Mouse (Mus musculus) stomach, embryonic 14.5 days (tissue): Measurements from ENCODE around the gene Zrsr1. TPM values are rescaled to one million over a fixed set of nuclear protein-coding genes. Genes with fewer than 3 reads are reported as not detected.

Source experiments
- ATAC-seq: fragments of 200-750 bp; cut with Nextera tagmentation; 2 replicates; pipeline ENCODE4 v1.8.0; 2017; ENCODE audit warnings: low read depth, moderate TSS enrichment; ENCODE audit not compliant: insufficient number of reproducible peaks, insufficient read depth, low FRiP score
- H3K27ac ChIP-seq: fragments of 300-500 bp; sonication (generic); 2 replicates; pipeline ENCODE4 v1.5.1; 2014; ENCODE audit warnings: mild to moderate bottlenecking, low read length, moderate library complexity, mixed read lengths
- H3K27me3 ChIP-seq: fragments of 300-500 bp; sonication (generic); 2 replicates; pipeline ENCODE4 v1.6.1; 2014; ENCODE audit warnings: low read length, control low read depth, mixed read lengths; ENCODE audit not compliant: control insufficient read depth, insufficient read depth
- H3K36me3 ChIP-seq: fragments of 300-500 bp; sonication (generic); 2 replicates; pipeline ENCODE4 v1.6.1; 2014; ENCODE audit warnings: mild to moderate bottlenecking, control low read depth, low read length, moderate library complexity, mixed read lengths; ENCODE audit not compliant: control insufficient read depth, insufficient read depth
- H3K4me1 ChIP-seq: fragments of 300-500 bp; sonication (generic); 2 replicates; pipeline ENCODE4 v1.6.1; 2014; ENCODE audit warnings: low read length, control low read depth, mixed read lengths; ENCODE audit not compliant: control insufficient read depth, insufficient read depth
- H3K4me2 ChIP-seq: fragments of 300-500 bp; sonication (generic); replicated peaks from 2 replicates; pipeline ENCODE4 v1.6.1; 2014; ENCODE audit warnings: low read depth, low read length, control low read depth
- H3K4me3 ChIP-seq: fragments of 300-500 bp; sonication (generic); 2 replicates; pipeline ENCODE4 v1.5.1; 2014; ENCODE audit warnings: low read depth, low read length, control low read depth
- H3K9ac ChIP-seq: fragments of 300-500 bp; sonication (generic); replicated peaks from 2 replicates; pipeline ENCODE4 v1.6.1; 2014; ENCODE audit warnings: low read depth, mild to moderate bottlenecking, control low read depth, low read length, moderate library complexity, mixed read lengths
- H3K9me3 ChIP-seq: fragments of 300-500 bp; sonication (generic); 2 replicates; pipeline ENCODE4 v1.6.1; 2016; ENCODE audit warnings: low read depth, low read length, control low read depth; ENCODE audit not compliant: control insufficient read depth
- WGBS: fragments of 180-500 bp; shearing (Covaris S2); extraction: QIAGEN DNeasy Blood & Tissue Kit; methylation state at CpG from one replicate; pipeline ENCODE4 v1.1.7; 2014; 5-methylcytosine and 5-hydroxymethylcytosine counted together
- polyA plus RNA-seq: library from polyadenylated mRNA; unstranded; fragments of >200 nt; fragmentation: Nextera tagmentation; extraction: Ambion mirVana; gene quantifications from 2 replicates; pipeline ENCODE4 v1.2.1, GENCODE M21; 2014

Zrsr1 gene
- polyA plus RNA-seq, 1 experiment from 2014 or later: 1.9 TPM

- Histone ChIP-seq H3K9ac (peak overlapping the region; percentile 81; the same call in 1 of the 2 replicates), H3K4me2 (peak overlapping the region; percentile 90), H3K4me3 (peak overlapping the region; percentile 84), H3K27me3 (no peaks in the 10 kb centered on the region), H3K4me1 (0 out of 2 replicates have a peak, but pooled peaks cover 7% of the 10 kb centered on the region), H3K9me3 (no peaks in the 10 kb centered on the region), H3K36me3 (peaks cover 15% of the 10 kb centered on the region; the same call in 1 of the 2 replicates), H3K27ac (peak overlapping the region; percentile 89)
- 36% methylated on average over 1 of the region's 1 CpGs for WGBS
- no peak; the same call in 1 of the 2 replicates for ATAC-seq
These were observed 18.0 kb downstream of the Zrsr1 start for GRCm38 (mm10) chr11:22989786-22990185.

DNA sequence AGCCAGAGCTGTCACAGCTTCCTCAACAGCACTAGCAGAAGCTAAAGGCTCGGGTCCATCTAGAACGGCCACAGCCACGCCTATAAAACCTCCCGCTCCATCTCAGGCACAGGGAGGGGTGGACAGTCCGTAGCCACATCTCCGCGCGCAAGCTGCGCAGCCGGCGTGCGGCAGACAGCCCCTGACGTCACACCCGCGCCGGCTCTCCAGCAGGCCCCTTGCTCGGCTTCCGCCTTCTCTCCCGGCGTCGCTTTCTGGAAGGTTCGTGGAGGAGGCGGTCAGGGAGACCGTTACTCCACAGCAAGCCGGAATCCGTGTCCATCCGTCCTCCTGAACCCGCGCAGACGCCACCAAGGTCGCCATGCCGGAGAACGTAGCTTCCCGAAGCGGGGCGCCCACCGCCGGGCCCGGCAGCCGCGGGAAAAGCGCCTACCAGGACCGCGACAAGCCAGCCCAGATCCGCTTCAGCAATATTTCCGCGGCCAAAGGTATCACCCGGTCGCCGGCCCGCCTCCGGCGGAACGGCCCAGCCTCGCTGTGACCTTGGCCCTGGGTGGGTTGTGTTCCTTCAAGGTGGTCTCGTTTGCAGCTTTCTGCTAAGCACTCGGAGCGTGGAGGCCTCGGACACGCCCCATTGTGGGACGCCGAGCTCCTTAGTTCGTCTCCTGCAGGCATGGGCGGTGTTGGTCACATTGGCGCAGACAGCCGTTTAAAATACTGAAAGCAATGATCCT is 18.8 kb downstream of the Zrsr1 start, which contains the start of gene Cct4:
Gene Cct4 (plus strand): TSS at position 127 of the 734 bp plus-strand sequence.
- ATAC-seq: peak; percentile 99
- Histone ChIP-seq H3K9ac (peak within 1 kb of the TSS; percentile 81), H3K4me3 (peak within 1 kb of the TSS; percentile 84), H3K27ac (peak within 1 kb of the TSS; percentile 89), H3K4me1 (0 out of 2 replicates have a peak, but pooled peaks cover 7% of the 10 kb centered on the region), H3K27me3 (no peaks in the 10 kb centered on the region), H3K36me3 (peaks cover 23% of the 10 kb centered on the region), H3K9me3 (no peaks in the 10 kb centered on the region), H3K4me2 (peak within 1 kb of the TSS; percentile 90)
- WGBS: under 1% methylated on average over 66 of the region's 66 CpGs

DNA sequence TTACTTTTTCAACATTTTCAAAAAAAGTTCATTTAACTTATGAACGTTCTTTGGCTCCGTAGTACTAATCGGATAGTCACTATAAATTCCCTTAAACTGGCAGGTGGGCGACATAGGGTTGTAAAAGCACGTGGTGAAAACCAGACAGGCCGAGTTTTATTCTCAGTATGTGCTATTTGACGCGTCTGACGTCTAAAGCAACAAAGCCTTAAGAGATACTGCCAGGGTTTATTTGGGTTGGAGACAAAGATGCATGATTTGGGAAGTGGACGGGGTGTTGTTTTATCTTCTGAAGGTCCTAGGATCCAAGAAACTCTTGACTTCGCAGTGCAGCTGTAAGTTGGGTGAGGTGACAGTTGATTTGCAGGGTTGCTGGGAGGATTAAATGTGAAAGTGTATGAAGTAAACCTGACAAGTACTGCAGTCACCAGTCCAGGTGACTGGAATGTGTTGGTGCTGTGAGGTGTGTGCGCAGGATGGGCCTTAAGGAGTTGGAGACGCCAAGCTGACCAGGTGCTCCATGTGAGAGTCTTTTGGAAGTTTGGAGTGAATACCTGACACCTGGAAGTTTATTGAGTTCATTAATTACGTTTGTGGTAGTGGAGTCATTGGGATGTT is 19.5 kb downstream of the Zrsr1 start:
- no peak for ATAC-seq
- Histone ChIP-seq H3K4me1 (0 out of 2 replicates have a peak, but pooled peaks cover 7% of the 10 kb centered on the region), H3K4me2 (peak overlapping the region; percentile 90), H3K27me3 (no peaks in the 10 kb centered on the region), H3K36me3 (peaks cover 29% of the 10 kb centered on the region), H3K4me3 (peak overlapping the region; percentile 84), H3K9me3 (no peaks in the 10 kb centered on the region), H3K27ac (peak overlapping the region; percentile 89; the same call in 1 of the 2 replicates), H3K9ac (peak overlapping the region; percentile 81)
- 8% methylated on average over 14 of the region's 14 CpGs for WGBS

DNA sequence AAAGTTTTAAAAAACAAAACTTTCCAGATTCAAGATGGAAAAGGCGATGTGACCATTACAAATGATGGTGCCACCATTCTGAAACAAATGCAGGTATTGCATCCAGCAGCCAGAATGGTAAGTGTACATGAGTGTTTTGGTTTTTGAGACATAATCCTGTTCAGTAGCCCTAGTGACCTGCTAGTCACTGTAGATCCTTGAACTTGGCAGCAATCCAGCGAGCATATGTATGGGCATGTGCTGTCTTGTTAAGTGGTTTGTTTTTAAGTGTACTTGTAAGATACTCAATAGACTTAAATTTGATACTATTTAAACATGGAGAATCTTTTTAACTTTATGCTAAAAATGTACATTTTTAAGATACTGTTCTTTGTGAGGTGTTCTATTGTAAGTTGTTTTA is 22.5 kb downstream of the Zrsr1 start:
- no peak overlapping the region for H3K4me2 ChIP-seq
- peaks cover 53% of the 10 kb centered on the region for H3K36me3 ChIP-seq
- H3K9ac ChIP-seq: no peak overlapping the region
- no peak overlapping the region for H3K27ac ChIP-seq
- 0 out of 2 replicates have a peak, but pooled peaks cover 7% of the 10 kb centered on the region for H3K4me1 ChIP-seq
- no peaks in the 10 kb centered on the region for H3K27me3 ChIP-seq
- no peak for ATAC-seq
- no peaks in the 10 kb centered on the region for H3K9me3 ChIP-seq
- 89% methylated on average over 2 of the region's 2 CpGs for WGBS
- H3K4me3 ChIP-seq: no peak overlapping the region

- Histone ChIP-seq H3K9ac (no peak overlapping the region), H3K4me1 (0 out of 2 replicates have a peak, but pooled peaks cover 7% of the 10 kb centered on the region), H3K9me3 (no peaks in the 10 kb centered on the region), H3K4me2 (no peak overlapping the region), H3K27ac (no peak overlapping the region), H3K27me3 (no peaks in the 10 kb centered on the region), H3K4me3 (no peak overlapping the region), H3K36me3 (peaks cover 65% of the 10 kb centered on the region)
- no peak for ATAC-seq
- 92% methylated on average over 4 of the region's 4 CpGs for WGBS
These were observed 23.7 kb downstream of the Zrsr1 start for GRCm38 (mm10) chr11:22995461-22995860.

GRCm38 (mm10) chr11:22998308-22998707 is 26.5 kb downstream of the Zrsr1 start:
- no peak for ATAC-seq
- Histone ChIP-seq H3K36me3 (peaks cover 89% of the 10 kb centered on the region), H3K9me3 (no peaks in the 10 kb centered on the region), H3K4me3 (no peak overlapping the region), H3K4me1 (no peaks in the 10 kb centered on the region), H3K9ac (no peak overlapping the region), H3K27me3 (no peaks in the 10 kb centered on the region), H3K27ac (no peak overlapping the region), H3K4me2 (no peak overlapping the region)
- 78% methylated on average over 1 of the region's 1 CpGs for WGBS

GRCm38 (mm10) chr11:23005276-23005675 is 33.5 kb downstream of the Zrsr1 start:
- Histone ChIP-seq H3K4me3 (no peak overlapping the region), H3K27me3 (no peaks in the 10 kb centered on the region), H3K4me2 (no peak overlapping the region), H3K4me1 (no peaks in the 10 kb centered on the region), H3K9me3 (no peaks in the 10 kb centered on the region), H3K9ac (no peak overlapping the region), H3K36me3 (peaks cover 42% of the 10 kb centered on the region), H3K27ac (no peak overlapping the region)
- ATAC-seq: no peak
- WGBS: 97% methylated on average over 1 of the region's 1 CpGs

- Histone ChIP-seq H3K4me1 (no peaks in the 10 kb centered on the region), H3K9me3 (no peaks in the 10 kb centered on the region), H3K4me3 (peak overlapping the region; percentile 49), H3K27ac (no peak overlapping the region), H3K9ac (no peak overlapping the region), H3K27me3 (no peaks in the 10 kb centered on the region), H3K36me3 (peaks cover 25% of the 10 kb centered on the region), H3K4me2 (peak overlapping the region; percentile 75)
- 4% methylated on average over 6 of the region's 6 CpGs for WGBS
- no peak; the same call in 1 of the 2 replicates for ATAC-seq
These were observed 35.3 kb downstream of the Zrsr1 start for GRCm38 (mm10) chr11:23007166-23007480.
